Mouse (Mus musculus): Measurements from ENCODE around the gene Gm21863. TPM values are rescaled to one million over a fixed set of nuclear protein-coding genes. Genes with fewer than 3 reads are reported as not detected.
A peak's percentile ranks its signal among the peaks of the same experiment; 100 is the strongest.
"Not testable (repeated sequence)": the region's sequence is repeated elsewhere in the genome, so short reads cannot be mapped to it uniquely, and the experiment has no call there.

Gene Gm21863
- polyA plus RNA-seq (2016; fragmentation: Nextera tagmentation; extraction: Ambion mirVana), result not detected in 2 replicates

- H3K27me3 ChIP-seq (replicated peaks; ENCODE audit: low read depth, poor library complexity, severe bottlenecking); H3K36me3 ChIP-seq (replicated peaks); H3K4me1 ChIP-seq; H3K27ac ChIP-seq (replicated peaks): not testable (repeated sequence)
- DNase-seq (ENCODE audit: low spot score), result peak; percentile 8
- Histone ChIP-seq H3K4me3 (peak within 1 kb of the TSS; percentile 11; the same call in 1 of the 2 replicates), H3K9me3 (peaks cover 40% of the 10 kb centered on the region)
- WGBS, result 18% methylated on average over 75 of the region's 75 CpGs
These were observed at the start of gene Gm21863 for GRCm38 (mm10) chr12:19953869-19954555. Gene Gm21863, plus strand, starts transcription at chr12:19954505.

DNA sequence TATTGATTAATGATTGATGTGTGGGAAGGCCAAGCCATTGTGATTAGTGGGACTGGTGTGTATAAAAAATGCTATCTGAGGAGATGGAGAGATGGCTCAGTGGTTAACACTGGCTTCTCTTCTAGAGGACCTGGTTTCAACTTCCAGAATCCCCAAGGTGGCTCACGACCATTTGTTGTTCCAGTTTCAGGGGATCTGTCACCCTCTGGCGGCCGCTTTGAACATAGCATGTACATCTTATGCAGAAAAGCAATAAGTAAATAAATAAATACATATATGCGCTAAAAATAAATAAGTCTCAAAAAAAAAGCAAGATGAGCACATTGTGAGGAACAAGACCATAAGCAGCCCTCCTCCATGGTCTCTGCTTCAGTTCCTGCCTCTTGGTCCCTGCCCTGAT lies 26.3 kb upstream of the Gm21863 start:
- WGBS, result 31% methylated on average over 4 of the region's 4 CpGs
- H3K4me3 ChIP-seq; H3K36me3 ChIP-seq (replicated peaks); DNase-seq (ENCODE audit: low spot score); H3K4me1 ChIP-seq; H3K27me3 ChIP-seq (replicated peaks; ENCODE audit: low read depth, poor library complexity, severe bottlenecking); H3K27ac ChIP-seq (replicated peaks): not testable (repeated sequence)
- H3K9me3 ChIP-seq, result peaks cover 47% of the 10 kb centered on the region
